Mouse (Mus musculus): Measurements from ENCODE around the gene B830017H08Rik.

Gene B830017H08Rik

DNA sequence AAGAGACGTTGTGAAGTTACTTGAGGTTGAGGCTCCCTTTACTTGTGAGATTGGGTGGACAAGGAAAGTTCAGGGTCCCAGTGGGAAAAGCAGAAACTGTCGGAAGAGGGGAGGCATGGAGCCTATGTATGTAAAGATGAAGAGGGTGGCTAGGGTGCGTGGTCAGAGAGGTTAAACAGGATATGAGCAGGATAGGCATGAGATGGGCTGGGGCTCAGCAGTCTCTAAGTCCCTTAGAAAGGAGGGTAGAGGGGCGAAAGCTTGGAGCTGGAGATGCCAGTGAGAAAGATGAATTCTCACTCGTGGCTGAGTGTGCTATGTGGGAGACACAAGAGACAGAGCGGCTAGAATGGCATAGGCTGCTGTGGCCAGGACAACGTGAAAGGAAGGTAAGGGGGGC lies at the start of gene B830017H08Rik:
TSS of gene B830017H08Rik (plus strand) at position 301 of the 400 bp plus-strand sequence.
- no peak for DNase-seq

DNA sequence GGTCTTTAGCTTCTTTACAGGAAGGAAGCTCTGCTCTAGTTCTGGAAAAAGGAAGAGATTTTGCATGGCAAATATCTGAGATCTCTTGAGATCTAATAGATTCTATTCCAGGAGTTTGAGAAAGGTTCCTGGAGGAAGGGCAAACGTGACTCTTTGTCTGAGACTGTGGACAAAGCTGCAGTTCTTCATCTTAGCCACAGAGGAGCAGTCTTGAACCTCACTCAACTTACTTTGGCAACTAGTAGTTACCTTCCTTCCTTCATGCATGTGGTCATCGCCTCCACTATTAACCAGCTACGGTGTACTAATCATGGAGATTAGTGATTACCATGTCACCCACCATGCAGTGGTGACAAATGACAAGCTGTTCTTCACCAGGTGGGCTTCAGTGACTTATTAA lies 47.6 kb upstream of the B830017H08Rik start:
- DNase-seq = no peak

DNA sequence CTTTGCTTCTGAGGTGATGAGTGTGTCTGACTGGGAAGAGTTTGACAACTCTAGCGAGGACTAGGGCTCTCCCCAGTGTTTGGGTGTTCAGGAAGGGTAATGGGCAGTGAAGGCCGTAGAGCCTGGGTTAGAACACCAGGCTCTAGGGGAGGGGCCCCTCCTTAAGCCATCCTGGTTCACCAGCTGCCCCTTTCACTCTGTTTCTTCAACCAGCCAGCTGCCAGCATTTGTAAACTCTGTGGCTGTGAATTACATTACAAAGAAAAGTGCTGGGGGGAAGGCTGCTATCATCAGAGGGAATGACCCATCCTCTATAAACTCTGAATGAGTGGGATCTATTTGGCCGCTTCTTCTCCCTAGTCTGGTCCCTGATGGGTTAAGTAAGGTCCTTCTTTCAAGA lies 40.2 kb upstream of the B830017H08Rik start:
- no peak for DNase-seq

DNA sequence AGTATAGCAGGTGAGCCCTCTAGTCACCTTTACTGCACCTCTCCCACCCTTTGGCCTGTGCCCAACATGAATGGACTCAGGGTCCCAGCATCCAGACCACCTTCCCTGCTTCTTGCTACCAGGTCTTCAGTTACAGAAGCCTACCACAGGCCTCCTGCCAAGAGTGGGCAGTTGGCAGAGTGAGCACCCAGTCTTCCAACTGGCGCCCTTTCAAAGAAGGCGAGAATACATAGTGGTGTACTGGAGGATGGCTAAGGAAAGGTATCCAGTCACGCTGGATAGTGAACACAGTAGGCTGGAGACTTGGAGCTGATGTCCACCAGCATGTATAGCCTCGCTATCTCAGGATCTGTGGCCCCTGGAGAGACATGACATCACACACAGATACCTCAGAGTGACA lies 38.9 kb upstream of the B830017H08Rik start:
- no peak for DNase-seq

DNA sequence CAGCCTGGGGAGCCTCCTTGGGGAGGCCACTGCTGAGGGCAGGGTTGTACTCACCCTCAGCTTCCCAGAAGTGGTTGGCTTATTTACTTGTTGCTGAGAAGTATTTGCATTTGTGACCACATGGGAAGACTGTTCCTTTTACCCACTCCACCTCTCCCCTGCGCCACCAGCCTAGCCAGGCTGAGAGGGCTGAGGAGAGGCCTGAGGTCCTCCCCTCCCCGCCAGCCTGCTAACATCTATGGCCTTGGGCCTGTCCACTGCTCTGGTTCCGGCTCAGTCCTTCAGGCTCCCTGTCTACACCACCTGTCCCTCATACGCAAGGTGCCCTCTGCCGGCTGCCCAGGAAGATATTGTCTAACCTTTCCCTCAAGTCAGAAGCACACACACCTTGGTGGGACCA lies 37.3 kb upstream of the B830017H08Rik start:
- peak; percentile 80 to 87 for DNase-seq

DNA sequence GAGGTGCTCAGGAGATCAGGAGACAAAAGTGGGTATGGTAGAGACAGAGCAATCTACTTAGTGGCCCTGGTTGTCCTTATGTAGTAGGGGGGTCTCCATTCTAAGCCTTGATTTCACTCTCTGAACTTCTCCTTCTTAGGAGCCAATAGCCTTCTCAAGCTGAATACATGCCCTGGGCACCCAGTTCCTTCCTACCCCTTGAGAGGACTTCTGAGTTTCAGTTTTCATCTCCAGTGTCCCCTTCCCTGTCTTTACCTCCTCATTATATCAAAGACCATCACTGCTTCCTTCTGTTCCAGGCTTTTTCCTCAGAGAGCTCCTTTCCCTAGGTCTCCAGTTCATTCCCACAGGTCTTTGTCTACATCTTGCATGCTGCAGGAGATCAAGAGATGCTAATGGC lies 36.4 kb upstream of the B830017H08Rik start:
- no peak for DNase-seq

DNA sequence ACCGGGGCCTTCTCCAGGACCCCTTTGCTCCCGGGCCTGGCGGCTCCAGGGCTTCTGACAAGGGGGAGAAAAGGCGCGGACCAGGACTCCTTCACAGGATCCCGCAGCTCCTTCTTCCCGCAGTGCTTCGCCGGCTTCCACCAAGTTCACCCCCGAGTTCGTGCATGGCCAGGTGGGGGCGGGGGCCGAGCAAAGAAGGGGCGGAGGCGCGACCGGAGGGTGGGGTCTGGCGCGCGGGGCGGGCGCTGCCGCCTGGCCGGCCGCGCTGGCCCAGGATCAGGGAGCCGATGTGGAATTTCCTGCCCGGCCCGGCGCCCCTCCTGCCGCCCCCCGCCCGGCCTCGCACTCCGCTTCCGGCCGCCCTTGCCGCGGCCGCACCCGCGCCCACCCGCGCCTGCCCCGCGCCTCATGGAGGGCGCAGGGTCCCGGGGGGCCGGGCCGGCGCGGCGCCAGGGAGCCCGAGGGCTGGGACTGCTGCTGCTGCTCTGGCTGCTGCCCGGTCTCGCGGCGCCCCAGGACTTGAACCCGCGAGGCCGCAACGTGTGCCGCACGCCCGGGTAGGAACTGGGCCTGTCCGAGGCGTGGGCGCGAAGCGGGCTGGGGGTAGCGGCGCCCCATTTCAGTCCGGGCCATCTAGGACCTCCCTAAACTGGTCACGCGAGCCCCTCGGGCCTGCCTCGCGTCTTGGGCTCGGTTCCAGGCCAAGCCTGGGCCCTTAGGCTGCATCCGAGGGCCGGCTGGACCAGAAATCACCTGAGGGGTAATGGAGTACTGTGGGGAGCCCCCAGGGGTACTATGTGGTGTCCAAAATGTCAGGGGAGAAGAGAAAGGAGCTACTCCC lies 35.7 kb upstream of the B830017H08Rik start, which contains the start of gene Scarf2:
TSS of gene Scarf2 (plus strand) at position 312 of the 841 bp plus-strand sequence.
- DNase-seq = peak; percentile 62 to 68

DNA sequence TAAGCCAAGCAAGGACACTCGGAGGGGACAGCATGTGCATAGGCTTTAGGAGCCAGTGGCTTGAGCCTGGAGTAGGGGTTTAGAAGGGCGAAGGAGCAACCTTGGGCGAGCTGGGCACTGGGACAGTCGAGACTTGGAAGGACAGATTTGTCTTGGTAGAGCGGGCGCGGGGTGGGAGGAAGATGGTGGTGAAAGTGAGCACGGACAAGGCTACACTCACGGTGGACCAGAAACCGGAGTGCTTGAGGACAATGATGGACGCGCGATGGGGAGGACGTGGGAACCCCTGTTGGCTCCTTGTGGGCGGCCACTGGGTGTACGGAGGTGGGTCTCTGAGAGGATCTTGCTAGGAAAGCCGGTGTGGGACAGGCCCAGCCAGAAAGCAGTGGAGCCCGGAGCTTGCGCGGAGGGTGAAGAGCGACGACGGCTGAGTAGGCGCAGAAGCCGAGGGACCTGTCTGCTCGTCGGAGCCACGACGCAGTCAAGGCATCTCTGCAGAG lies 35.1 kb upstream of the B830017H08Rik start:
- DNase-seq = no peak

DNA sequence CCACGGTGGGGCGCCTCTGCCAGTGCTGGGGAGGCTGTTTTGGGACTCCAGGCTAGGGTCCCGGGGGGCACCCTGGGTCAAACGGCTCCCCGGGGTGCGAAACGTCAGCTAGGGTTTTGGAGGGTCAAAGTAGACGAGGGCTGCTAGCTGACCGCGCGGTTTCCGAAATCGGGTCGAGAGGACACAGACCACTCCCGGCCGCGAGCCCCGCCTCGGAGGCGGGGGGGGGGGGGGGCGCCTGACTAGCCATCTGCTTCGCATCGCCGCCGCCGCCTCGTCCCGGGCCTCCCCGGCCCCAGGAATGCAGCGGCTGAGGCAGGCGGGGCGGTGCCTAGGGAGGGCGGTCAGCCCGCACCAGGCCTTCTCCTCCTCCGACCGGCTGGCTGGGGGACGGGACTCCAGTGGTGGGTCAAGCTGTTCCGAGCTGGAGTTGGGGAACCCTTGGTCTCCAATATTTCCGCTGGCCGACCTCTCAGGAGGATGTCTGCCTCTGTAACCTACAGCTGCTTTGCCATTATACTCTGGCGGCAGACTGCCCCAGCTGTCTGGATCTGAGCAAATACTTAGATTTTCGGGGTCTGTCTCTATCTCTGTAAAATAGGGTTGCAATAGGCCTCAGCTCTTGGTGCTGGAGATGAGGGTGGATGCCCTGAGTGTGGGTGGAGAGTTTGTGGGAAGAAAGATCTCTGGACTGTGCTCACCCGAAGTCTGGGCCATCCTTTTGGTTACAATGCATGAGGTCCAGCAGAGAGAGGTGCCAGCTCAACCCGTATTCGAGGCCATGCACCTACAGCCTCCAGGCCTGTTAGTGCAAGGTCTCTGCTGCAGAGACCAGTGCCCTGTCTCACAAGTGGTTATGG lies 34.4 kb upstream of the B830017H08Rik start:
- peak; percentile 65 to 75 for DNase-seq

DNA sequence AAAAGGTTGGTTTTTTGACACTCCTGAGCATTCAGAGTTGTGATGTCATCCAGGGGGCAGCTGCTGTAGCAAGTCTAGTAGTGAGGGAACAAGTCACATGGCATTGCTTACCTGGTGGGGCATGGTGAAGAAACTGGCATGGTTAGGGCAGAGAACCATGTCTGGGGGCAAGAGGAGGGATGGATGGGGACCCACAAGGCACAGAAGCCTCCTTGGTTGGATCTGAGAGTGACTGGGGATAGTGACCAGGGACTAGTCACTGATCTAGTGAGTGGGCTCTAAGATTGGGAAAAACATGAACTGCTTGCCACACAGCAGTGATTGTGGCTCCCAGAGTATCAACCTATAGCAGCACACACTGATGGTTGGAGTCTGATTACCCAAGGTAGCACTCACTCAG lies 33.3 kb upstream of the B830017H08Rik start:
- no peak for DNase-seq

DNA sequence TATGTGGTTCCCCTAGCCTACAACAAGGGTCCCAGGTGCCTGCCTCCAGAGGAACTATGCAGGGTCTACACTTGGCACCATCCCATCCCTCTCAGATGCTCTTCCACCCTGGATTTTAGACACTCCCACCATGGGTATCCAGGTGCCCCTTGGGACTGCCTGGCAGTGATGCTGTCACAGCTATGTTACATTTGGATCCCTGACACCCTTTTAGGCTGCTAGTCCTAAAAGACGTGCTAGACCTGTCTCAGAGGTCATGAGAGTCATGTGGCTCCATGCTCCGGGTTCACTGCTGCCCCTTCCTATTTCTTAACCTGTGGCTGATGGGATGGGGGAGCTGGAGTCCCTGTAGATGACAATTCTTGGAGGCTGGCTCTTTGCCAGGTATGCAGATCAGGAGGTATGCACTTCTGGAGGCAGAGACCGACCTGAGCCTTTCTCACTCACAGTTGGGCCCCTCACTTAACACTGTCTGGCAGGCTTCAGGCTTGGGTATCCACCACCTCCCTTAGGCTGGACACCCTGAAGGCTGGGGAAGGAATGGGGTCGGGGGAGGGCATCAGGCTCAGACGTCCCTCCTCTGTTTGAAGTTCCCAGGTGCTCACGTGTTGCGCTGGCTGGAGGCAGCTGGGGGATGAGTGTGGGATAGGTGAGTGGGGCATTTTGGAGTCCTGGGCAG lies 31.0 kb upstream of the B830017H08Rik start:
- no peak for DNase-seq

DNA sequence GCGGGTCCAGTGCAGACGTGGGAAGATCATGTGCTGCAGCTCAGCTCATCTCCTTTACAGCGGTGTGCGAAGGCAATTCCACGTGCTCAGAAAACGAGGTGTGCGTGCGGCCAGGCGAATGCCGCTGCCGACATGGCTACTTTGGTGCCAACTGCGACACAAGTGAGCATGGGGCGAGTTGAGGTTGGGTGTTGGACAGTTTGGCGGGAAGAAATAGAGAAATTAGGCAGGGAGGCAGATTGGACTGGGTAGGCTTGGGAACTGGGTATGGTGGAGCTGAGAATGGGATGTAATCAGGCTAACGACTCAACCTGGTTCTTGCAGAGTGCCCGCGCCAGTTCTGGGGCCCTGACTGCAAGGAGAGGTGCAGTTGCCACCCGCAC lies 30.5 kb upstream of the B830017H08Rik start:
- no peak for DNase-seq

DNA sequence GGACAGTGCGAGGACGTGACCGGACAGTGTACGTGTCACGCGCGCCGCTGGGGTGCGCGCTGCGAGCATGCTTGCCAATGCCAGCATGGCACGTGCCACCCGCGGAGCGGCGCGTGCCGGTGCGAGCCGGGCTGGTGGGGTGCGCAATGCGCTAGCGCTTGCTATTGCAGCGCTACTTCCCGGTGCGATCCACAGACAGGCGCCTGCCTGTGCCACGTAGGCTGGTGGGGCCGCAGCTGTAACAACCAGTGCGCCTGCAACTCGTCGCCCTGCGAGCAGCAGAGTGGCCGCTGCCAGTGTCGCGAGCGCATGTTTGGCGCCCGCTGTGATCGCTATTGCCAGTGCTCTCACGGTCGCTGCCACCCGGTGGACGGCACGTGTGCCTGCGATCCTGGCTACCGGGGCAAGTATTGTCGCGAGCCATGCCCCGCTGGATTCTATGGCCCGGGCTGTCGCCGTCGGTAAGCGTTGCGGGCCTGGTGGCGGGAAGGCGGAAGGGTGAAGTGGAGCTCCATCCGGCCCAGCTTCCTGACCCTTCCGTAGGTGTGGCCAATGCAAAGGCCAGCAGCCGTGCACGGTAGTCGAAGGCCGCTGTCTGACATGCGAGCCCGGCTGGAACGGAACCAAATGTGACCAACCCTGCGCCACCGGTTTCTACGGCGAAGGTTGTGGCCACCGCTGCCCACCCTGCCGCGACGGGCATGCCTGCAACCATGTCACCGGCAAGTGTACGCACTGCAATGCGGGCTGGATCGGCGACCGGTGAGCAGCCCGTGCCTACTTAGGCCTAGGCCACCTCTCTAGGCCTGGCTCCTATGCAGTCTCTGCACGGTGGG lies 29.9 kb upstream of the B830017H08Rik start:
- DNase-seq = peak in 1 of 2 experiments; percentile 55

DNA sequence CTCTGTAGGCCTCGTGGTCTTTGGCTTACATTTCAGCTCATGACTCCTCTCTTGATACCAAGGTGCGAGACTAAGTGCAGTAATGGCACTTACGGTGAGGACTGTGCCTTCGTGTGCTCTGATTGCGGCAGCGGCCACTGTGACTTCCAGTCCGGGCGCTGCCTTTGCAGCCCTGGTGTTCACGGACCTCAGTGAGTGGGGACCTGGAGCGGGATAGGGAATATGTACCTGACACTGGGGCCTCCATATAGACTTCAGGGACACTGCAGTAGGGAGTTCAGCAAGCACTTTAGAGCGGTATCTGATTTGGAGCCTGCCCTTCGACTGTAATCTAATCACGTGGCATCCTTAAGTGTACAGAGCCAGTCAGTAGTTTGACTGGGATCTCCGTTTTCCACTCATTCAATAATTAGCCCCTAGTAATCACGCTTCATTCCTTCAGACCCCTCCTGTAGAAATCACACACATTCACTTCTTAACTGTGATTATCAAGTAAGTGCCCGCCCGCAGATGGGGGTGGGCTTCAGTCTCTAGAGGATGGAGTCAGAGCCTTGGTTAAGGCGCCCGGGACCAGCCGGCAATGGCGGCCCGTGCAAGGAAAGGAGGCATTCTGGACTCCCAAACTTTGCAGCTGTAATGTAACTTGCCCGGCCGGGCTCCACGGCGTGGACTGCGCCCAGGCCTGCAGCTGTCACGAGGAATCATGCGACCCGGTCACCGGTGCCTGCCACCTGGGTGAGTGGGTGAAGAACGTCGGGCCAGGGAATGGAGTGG lies 29.1 kb upstream of the B830017H08Rik start:
- no peak for DNase-seq

DNA sequence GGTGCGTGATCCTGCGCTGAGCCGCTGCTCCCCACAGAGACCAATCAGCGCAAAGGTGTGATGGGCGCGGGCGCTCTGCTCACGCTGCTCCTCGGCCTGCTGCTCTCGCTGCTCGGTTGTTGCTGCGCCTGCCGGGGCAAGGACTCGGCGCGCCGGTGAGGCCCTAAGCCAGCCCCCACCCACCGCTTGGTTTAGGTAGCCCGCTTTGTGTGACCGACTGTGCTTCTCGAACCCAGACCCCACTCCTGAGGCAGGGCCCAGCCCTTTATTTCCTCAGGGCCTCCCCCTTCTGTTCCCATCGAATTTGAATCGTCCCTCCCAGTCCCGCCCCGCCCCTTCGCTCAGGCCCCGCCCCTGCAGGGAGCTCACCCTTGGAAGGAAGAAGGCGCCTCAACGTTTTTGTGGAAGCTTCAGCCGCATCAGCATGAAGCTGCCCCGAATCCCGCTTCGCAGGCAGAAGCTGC lies 28.4 kb upstream of the B830017H08Rik start:
- no peak for DNase-seq

DNA sequence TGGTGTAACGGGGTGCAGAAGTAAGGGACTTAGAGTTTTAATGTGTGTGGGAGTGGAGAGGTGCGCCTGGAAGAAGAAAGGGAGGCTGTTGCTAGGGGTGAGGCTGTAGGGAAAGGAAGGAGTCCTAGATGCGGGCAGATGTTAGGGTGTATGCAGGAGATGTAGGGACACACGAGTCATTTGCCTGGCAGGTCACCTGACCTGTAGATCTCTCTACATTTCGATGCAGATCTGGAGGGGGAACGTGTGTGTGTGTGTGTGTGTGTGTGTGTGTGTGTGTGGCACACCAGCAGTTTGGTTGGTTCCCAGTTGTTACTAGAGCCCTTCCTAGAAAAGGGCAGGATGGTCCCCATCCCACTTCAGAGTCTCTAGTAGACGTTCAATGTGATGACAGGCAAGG lies 27.9 kb upstream of the B830017H08Rik start:
- no peak for DNase-seq

DNA sequence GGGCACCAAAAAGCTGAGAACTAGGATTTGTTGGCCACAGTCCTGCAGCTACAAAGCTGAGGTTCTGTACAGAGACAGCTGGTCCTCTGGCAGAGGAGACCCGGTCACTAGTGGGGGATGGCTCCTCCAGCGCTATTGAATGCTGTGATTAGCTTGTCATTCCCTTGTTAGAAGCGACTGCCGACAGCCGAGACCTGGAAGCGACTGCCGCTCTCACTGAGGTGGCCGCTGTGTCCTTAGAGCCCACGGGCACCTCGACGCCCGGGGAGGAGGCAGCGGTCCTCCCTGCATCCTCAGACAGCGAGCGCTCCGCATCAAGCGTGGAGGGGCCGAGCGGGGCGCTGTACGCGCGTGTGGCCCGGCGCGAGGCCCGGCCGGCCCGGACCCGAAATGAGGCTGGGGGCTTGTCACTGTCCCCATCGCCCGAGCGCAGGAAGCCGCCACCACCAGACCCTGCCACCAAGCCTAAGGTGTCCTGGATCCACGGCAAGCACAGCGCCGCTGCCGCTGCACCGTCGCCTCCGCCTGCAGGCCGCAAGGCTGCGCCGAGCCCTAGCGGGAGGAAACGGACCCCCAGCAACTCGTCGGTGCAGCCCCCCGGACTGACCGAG lies 26.2 kb upstream of the B830017H08Rik start:
- DNase-seq = no peak

DNA sequence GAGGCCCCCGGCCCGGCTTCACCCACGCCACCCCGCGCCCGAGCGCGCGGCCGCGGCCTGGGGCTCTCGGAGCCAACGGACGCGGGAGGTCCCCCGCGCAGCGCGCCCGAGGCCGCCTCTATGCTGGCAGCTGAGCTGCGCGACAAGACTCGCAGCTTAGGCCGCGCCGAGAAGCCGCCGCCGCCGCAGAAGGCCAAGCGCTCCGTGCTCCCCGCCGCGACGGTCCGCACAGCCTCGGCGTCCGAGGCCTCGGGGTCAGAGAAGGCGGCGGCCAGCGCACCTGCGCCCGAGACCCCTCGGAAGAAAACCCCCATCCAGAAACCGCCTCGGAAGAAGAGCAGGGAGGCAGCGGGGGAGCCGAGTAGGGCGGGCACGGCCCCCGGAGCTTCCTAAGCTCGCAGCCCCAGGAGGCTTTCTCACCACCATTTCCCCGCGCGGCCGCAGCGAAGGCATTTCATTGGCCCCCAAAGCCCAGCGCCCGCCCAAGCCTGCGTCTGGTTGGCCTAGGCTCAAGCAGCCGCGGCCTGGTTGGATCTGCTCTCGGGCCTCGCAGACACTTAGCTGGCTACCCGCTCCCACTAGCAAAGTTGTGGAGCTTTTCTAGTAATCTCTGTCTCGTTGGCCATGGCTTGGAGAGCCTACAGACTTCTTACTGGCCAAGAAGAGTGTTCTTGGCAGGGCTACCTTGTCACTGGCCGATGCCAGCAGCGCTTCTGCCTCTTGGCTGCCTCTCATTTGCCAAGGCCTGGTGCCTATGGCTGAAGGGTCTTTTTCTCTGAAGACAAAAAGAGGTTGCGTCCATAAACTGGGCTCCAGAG lies 25.5 kb upstream of the B830017H08Rik start:
- peak; percentile 80 to 82 for DNase-seq

DNA sequence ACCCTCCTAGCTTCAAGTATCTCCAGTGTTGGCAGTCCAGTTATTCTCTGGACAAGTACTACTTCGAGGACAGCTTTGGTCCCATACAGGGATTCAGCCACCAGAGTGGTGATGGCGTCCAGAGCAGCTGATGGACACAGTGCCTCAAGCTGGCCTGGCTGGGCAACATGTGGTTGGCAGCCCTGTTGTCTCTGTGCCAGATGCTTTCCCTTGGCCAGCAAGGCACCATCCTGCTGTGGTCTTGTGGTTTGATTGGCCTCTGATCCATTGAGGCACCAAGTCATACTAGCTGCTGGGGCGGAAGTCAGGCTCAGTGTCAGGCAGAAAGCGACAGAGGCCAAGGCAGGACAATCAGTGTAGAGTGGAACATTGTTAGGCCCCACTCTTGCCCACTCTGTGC lies 23.8 kb upstream of the B830017H08Rik start:
- no peak for DNase-seq

DNA sequence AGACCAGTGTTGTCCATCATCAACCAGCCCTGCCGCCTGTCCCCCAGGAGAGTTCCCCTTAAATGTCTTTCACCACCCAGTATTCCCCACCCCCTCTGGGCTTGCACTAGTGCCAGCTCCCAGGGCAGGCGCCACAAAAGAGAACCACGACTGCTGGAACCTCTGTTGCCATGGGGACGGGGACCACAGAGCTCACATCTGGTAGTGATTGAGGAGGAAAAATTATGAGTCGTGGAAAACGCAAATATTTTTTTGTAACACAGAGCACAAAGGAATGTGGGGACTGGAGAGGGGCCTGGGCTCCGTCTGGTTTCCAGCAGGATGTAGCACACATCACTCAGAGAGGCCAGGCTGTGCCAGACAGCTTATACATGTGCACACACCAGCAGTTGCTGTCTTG lies 23.2 kb upstream of the B830017H08Rik start:
- peak in 1 of 2 experiments; percentile 43 for DNase-seq

Data from lung, adult 18-20 months (tissue).